Mouse (Mus musculus): ENCODE results near the gene Atp2a2. TPM values are rescaled to one million over a fixed set of nuclear protein-coding genes. Genes with fewer than 3 reads are reported as not detected.
A peak's percentile ranks its signal among the peaks of the same experiment; 100 is the strongest.

Atp2a2 gene
- total and polyA plus RNA-seq, 2 experiments = 44.6 to 46.0 TPM

- no peak overlapping the region for H3K4me3 ChIP-seq (ENCODE audit: insufficient read depth, low read depth, low read length)
- H3K9ac ChIP-seq (ENCODE audit: low read depth, low read length) = no peak overlapping the region
- TF ChIP-seq POLR2A (IDR thresholded peaks at IDR 0.05; ENCODE audit: extremely low read depth, insufficient read depth, low read length) (no peak), CTCF (IDR thresholded peaks at IDR 0.05; ENCODE audit: low read depth, low read length) (no peak)
- peaks cover 66% of the 10 kb centered on the region for H3K36me3 ChIP-seq (ENCODE audit: control insufficient read depth, insufficient read depth, low read length)
- no peaks in the 10 kb centered on the region for H3K27me3 ChIP-seq (ENCODE audit: control insufficient read depth, insufficient read depth, low read length)
- DNase-seq (ENCODE audit: extremely low read depth, low read depth, low spot score) = no peak
- WGBS = 74% methylated on average over 6 of the region's 6 CpGs
- peaks cover 11% of the 10 kb centered on the region for H3K4me1 ChIP-seq (ENCODE audit: control insufficient read depth, insufficient read depth, low read length)
- H3K27ac ChIP-seq (replicated peaks; ENCODE audit: insufficient read depth, low read depth, low read length) = no peak overlapping the region
- H3K79me2 ChIP-seq (ENCODE audit: control insufficient read depth, insufficient read depth, low read length) = peaks cover 8% of the 10 kb centered on the region; the same call in 1 of the 2 replicates
These were observed 19.2 kb downstream of the Atp2a2 start for GRCm38 (mm10) chr5:122482733-122483391.

GRCm38 (mm10) chr5:122481844-122482243 is 20.2 kb downstream of the Atp2a2 start:
- Histone ChIP-seq H3K4me3 (ENCODE audit: insufficient read depth, low read depth, low read length) (no peak overlapping the region), H3K9ac (ENCODE audit: low read depth, low read length) (no peak overlapping the region), H3K27ac (replicated peaks; ENCODE audit: insufficient read depth, low read depth, low read length) (no peak overlapping the region), H3K4me1 (ENCODE audit: control insufficient read depth, insufficient read depth, low read length) (peaks cover 18% of the 10 kb centered on the region), H3K27me3 (ENCODE audit: control insufficient read depth, insufficient read depth, low read length) (no peaks in the 10 kb centered on the region), H3K36me3 (ENCODE audit: control insufficient read depth, insufficient read depth, low read length) (peaks cover 70% of the 10 kb centered on the region), H3K79me2 (ENCODE audit: control insufficient read depth, insufficient read depth, low read length) (peaks cover 8% of the 10 kb centered on the region; the same call in 1 of the 2 replicates)
- no peak for TF ChIP-seq CTCF (IDR thresholded peaks at IDR 0.05; ENCODE audit: low read depth, low read length)
- no peak for TF ChIP-seq POLR2A (IDR thresholded peaks at IDR 0.05; ENCODE audit: extremely low read depth, insufficient read depth, low read length)
- DNase-seq (ENCODE audit: extremely low read depth, low read depth, low spot score) = peak; percentile 43
- 66% methylated on average over 5 of the region's 5 CpGs for WGBS

GRCm38 (mm10) chr5:122479131-122479530 is 22.9 kb downstream of the Atp2a2 start:
- H3K27ac ChIP-seq (replicated peaks; ENCODE audit: insufficient read depth, low read depth, low read length) = no peak overlapping the region
- H3K79me2 ChIP-seq (ENCODE audit: control insufficient read depth, insufficient read depth, low read length) = peaks cover 11% of the 10 kb centered on the region; the same call in 1 of the 2 replicates
- no peak overlapping the region for H3K9ac ChIP-seq (ENCODE audit: low read depth, low read length)
- TF ChIP-seq POLR2A (IDR thresholded peaks at IDR 0.05; ENCODE audit: extremely low read depth, insufficient read depth, low read length) = no peak
- TF ChIP-seq CTCF (IDR thresholded peaks at IDR 0.05; ENCODE audit: low read depth, low read length) = no peak
- 15% methylated on average over 2 of the region's 2 CpGs for WGBS
- H3K27me3 ChIP-seq (ENCODE audit: control insufficient read depth, insufficient read depth, low read length) = no peaks in the 10 kb centered on the region
- peaks cover 64% of the 10 kb centered on the region for H3K36me3 ChIP-seq (ENCODE audit: control insufficient read depth, insufficient read depth, low read length)
- DNase-seq (ENCODE audit: extremely low read depth, low read depth, low spot score) = no peak
- H3K4me1 ChIP-seq (ENCODE audit: control insufficient read depth, insufficient read depth, low read length) = peaks cover 34% of the 10 kb centered on the region
- no peak overlapping the region for H3K4me3 ChIP-seq (ENCODE audit: insufficient read depth, low read depth, low read length)

GRCm38 (mm10) chr5:122477492-122477891 is 24.5 kb downstream of the Atp2a2 start:
- peak; percentile 40 for DNase-seq (ENCODE audit: extremely low read depth, low read depth, low spot score)
- Histone ChIP-seq H3K79me2 (ENCODE audit: control insufficient read depth, insufficient read depth, low read length) (peaks cover 6% of the 10 kb centered on the region; the same call in 1 of the 2 replicates), H3K4me1 (ENCODE audit: control insufficient read depth, insufficient read depth, low read length) (peaks cover 33% of the 10 kb centered on the region), H3K9ac (ENCODE audit: low read depth, low read length) (no peak overlapping the region), H3K4me3 (ENCODE audit: insufficient read depth, low read depth, low read length) (no peak overlapping the region), H3K27ac (replicated peaks; ENCODE audit: insufficient read depth, low read depth, low read length) (no peak overlapping the region), H3K27me3 (ENCODE audit: control insufficient read depth, insufficient read depth, low read length) (no peaks in the 10 kb centered on the region), H3K36me3 (ENCODE audit: control insufficient read depth, insufficient read depth, low read length) (peaks cover 61% of the 10 kb centered on the region)
- 83% methylated on average over 3 of the region's 3 CpGs for WGBS
- TF ChIP-seq CTCF (IDR thresholded peaks at IDR 0.05; ENCODE audit: low read depth, low read length) (no peak), POLR2A (IDR thresholded peaks at IDR 0.05; ENCODE audit: extremely low read depth, insufficient read depth, low read length) (no peak)

- Histone ChIP-seq H3K36me3 (ENCODE audit: control insufficient read depth, insufficient read depth, low read length) (peaks cover 63% of the 10 kb centered on the region), H3K9ac (ENCODE audit: low read depth, low read length) (no peak overlapping the region), H3K79me2 (ENCODE audit: control insufficient read depth, insufficient read depth, low read length) (peaks cover 6% of the 10 kb centered on the region; the same call in 1 of the 2 replicates), H3K27me3 (ENCODE audit: control insufficient read depth, insufficient read depth, low read length) (no peaks in the 10 kb centered on the region), H3K27ac (replicated peaks; ENCODE audit: insufficient read depth, low read depth, low read length) (peak overlapping the region; percentile 23; the same call in 1 of the 2 replicates), H3K4me3 (ENCODE audit: insufficient read depth, low read depth, low read length) (no peak overlapping the region), H3K4me1 (ENCODE audit: control insufficient read depth, insufficient read depth, low read length) (peaks cover 33% of the 10 kb centered on the region)
- DNase-seq (ENCODE audit: extremely low read depth, low read depth, low spot score) = peak; percentile 76
- 15% methylated on average over 3 of the region's 3 CpGs for WGBS
- TF ChIP-seq POLR2A (IDR thresholded peaks at IDR 0.05; ENCODE audit: extremely low read depth, insufficient read depth, low read length) (no peak), CTCF (IDR thresholded peaks at IDR 0.05; ENCODE audit: low read depth, low read length) (no peak)
These were observed 25.9 kb downstream of the Atp2a2 start for GRCm38 (mm10) chr5:122476078-122476477.

Measured in liver, adult 2 months (tissue).